Mouse (Mus musculus) lung, postnatal 36 days (tissue): ENCODE measurements around the gene Osgin1.

ENCODE experiments used
- DNase-seq: peaks from one replicate; pipeline ENCODE4 v3.0.0; 2022; ENCODE audit warnings: mixed read lengths

Gene Osgin1

GRCm38 (mm10) chr8:119446211-119446989, 12.5 kb downstream of the Osgin1 start, which contains the start of gene Necab2:
Gene Necab2 (plus strand): TSS chr8:119446719.
- peak; percentile 85 for DNase-seq

- DNase-seq = no peak
Observed at GRCm38 (mm10) chr8:119446990-119447780, 13.3 kb downstream of the Osgin1 start.

- no peak for DNase-seq
Observed at GRCm38 (mm10) chr8:119447781-119448170, 13.9 kb downstream of the Osgin1 start.

GRCm38 (mm10) chr8:119449627-119450026, 15.7 kb downstream of the Osgin1 start:
- DNase-seq = no peak

- DNase-seq = no peak
Observed at GRCm38 (mm10) chr8:119451131-119451530, 17.2 kb downstream of the Osgin1 start.

GRCm38 (mm10) chr8:119452919-119453318, 19.0 kb downstream of the Osgin1 start:
- DNase-seq = no peak

GRCm38 (mm10) chr8:119456045-119456444, 22.1 kb downstream of the Osgin1 start:
- no peak for DNase-seq

GRCm38 (mm10) chr8:119459724-119460123, 25.8 kb downstream of the Osgin1 start:
- no peak for DNase-seq

GRCm38 (mm10) chr8:119461356-119461755, 27.4 kb downstream of the Osgin1 start:
- no peak for DNase-seq

- DNase-seq = peak; percentile 17
Observed at GRCm38 (mm10) chr8:119463709-119464108, 29.8 kb downstream of the Osgin1 start.

GRCm38 (mm10) chr8:119466105-119466504, 32.2 kb downstream of the Osgin1 start:
- DNase-seq = peak; percentile 24

- DNase-seq = no peak
Observed at GRCm38 (mm10) chr8:119466794-119467193, 32.9 kb downstream of the Osgin1 start.

- DNase-seq = no peak
Observed at GRCm38 (mm10) chr8:119468091-119468490, 34.2 kb downstream of the Osgin1 start.

GRCm38 (mm10) chr8:119478684-119479083, 44.8 kb downstream of the Osgin1 start:
- no peak for DNase-seq

- no peak for DNase-seq
Observed at GRCm38 (mm10) chr8:119484145-119484896, 50.4 kb downstream of the Osgin1 start.

GRCm38 (mm10) chr8:119487093-119487492, 53.2 kb downstream of the Osgin1 start:
- no peak for DNase-seq
